Mouse (Mus musculus) embryonic stem cell, embryonic (primary cell): ENCODE data around the gene Reps1.

Source experiments
- CTCF ChIA-PET, 4 experiments: fragments of 300-600 bp in 2 of 4; fragments of 350-600 bp in 2 of 4; sonication (Branson Sonifier 250); formaldehyde crosslinking; loops; one replicate each; lab custom pipeline; 2022; ENCODE audit warnings: inconsistent platforms in 2 of 4; lab: Charles Lee
- POLR2A ChIA-PET, 4 experiments: fragments of 300-600 bp in 2 of 4; fragments of 350-600 bp in 2 of 4; sonication (Branson Sonifier 250); formaldehyde crosslinking; loops; one replicate each; lab custom pipeline; 2022; ENCODE audit warnings: antibody characterized with exemption in 4 of 4, inconsistent platforms in 1 of 4; lab: Charles Lee

Reps1 gene

DNA sequence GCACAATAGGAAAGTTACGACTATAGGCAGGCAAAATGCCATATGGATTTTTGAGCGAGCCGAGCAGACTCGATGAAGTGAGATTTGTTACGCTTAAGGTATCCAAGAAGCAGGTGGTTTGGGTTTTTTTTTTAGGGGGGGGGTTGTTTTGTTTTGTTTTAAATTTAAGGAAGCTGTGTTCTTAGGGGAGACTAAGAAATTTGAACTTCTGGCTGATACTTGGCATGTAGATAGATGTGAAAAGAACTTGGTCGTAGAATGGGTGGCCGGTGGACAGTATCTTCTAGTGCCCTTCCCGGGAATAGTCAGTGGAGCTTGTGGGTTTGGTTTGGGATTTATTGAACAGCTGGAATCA, 707 bp downstream of the Reps1 start:
- CTCF ChIA-PET: interaction anchor here in 2 of 4 experiments (0.5 to 1.5 kb wide), 5 partner anchors 12 to 305 kb away, joined by 3 to 6 read pairs (median 3); no protein-coding TSS in a partner anchor
- POLR2A ChIA-PET: interaction anchor here (0.5 to 4.8 kb wide), 29 partner anchors 9 to 351 kb away, joined by 3 to 57 read pairs (median 5); partner anchors contain the start of genes Abracl (in 3 of the 4) and Cited2 (in 1 of the 4)

GRCm38 (mm10) chr10:18058681-18059338, 3.1 kb downstream of the Reps1 start:
- ChIA-PET CTCF (no interaction called here), POLR2A (interaction anchor here in 2 of 4 experiments (0.7 to 4.8 kb wide), 8 partner anchors 8 to 336 kb away, joined by 3 to 57 read pairs (median 3); partner anchors contain the start of gene Cited2 (in 1 of the 2))

- CTCF ChIA-PET: interaction anchor here in 2 of 4 experiments (0.6 to 0.8 kb wide), 2 partner anchors 22 to 1028 kb away, joined by 3 read pairs; no protein-coding TSS in a partner anchor
- POLR2A ChIA-PET: interaction anchor here in 1 of 4 experiments (1.0 kb wide), 1 partner anchor 18 kb away, joined by 3 read pairs; no protein-coding TSS in a partner anchor
Observed at GRCm38 (mm10) chr10:18059807-18060206, 4.1 kb downstream of the Reps1 start.

DNA sequence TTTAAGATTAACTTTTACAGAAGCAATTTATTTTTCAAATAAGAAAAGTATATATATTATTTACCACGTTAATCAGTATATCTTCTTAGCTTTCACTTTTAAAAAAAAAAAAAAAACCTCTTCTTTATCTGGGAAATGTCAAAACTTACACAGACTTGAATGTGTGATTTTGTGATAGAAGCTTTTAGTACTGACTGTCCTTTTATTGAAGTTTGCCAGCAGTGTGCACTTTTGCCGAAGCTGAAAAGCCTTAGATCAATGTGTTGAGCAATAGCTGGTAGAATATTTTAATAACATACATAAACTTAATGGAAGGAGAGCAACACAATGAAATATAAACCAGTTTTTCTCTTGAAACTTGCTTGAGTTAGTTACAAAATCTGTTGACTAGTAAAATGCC, 5.1 kb downstream of the Reps1 start:
- CTCF ChIA-PET: interaction anchor here in 1 of 4 experiments (0.8 kb wide), 1 partner anchor 21 kb away, joined by 3 read pairs; no protein-coding TSS in a partner anchor
- POLR2A ChIA-PET: interaction anchor here in 1 of 4 experiments (0.6 kb wide), 1 partner anchor 8 kb away, joined by 3 read pairs; no protein-coding TSS in a partner anchor

GRCm38 (mm10) chr10:18061533-18061932, 5.9 kb downstream of the Reps1 start:
- ChIA-PET CTCF (no interaction called here), POLR2A (interaction anchor here in 1 of 4 experiments (0.7 kb wide), 1 partner anchor 357 kb away, joined by 3 read pairs; no protein-coding TSS in a partner anchor)

GRCm38 (mm10) chr10:18064606-18065228, 9.1 kb downstream of the Reps1 start:
- ChIA-PET CTCF (interaction anchor here in 2 of 4 experiments (0.7 to 1.0 kb wide), 2 partner anchors 19 to 40 kb away, joined by 3 read pairs; no protein-coding TSS in a partner anchor), POLR2A (interaction anchor here in 3 of 4 experiments (0.6 to 7.5 kb wide), 6 partner anchors 8 to 237 kb away, joined by 3 to 57 read pairs (median 4); partner anchors contain the start of gene Reps1 (in 2 of the 3))

GRCm38 (mm10) chr10:18066031-18066439, 10.4 kb downstream of the Reps1 start:
- POLR2A ChIA-PET: interaction anchor here in 3 of 4 experiments (0.6 to 7.5 kb wide), 6 partner anchors 9 to 118 kb away, joined by 3 to 57 read pairs (median 4); partner anchors contain the start of genes Reps1 (in 2 of the 3) and Heca (in 1 of the 3)

GRCm38 (mm10) chr10:18067761-18068446, 12.2 kb downstream of the Reps1 start:
- ChIA-PET POLR2A (interaction anchor here in 3 of 4 experiments (0.7 to 7.5 kb wide), 8 partner anchors 9 to 287 kb away, joined by 3 to 57 read pairs (median 4); partner anchors contain the start of gene Reps1 (in 1 of the 3)), CTCF (interaction anchor here in 3 of 4 experiments (0.6 to 1.0 kb wide), 3 partner anchors 13 to 379 kb away, joined by 3 to 4 read pairs (median 4); partner anchors contain the start of gene Reps1 (in 1 of the 3))

More at GRCm38 (mm10) chr10:18066031-18066439, 10.4 kb downstream of the Reps1 start:
- CTCF ChIA-PET: no interaction called here

DNA sequence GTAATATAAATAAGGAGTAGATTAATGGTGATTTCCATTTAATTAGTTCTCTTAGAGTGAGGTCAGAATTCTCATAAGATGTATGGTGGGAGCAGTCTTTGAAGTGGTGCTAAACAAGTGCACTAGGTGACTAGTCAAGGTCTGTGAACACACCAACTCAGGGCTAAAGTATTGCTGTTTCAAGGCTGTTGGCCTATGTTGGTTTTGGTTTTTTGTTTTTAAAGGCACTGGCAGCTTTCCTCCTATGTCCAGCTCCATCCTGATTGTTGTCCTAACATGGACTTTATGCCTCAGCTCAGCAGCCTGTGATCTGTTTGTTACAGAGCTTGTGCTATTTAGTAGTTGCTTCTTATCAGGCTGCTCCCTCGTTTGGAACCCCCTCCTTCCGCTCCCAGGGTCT, 13.2 kb downstream of the Reps1 start:
- CTCF ChIA-PET: interaction anchor here in 1 of 4 experiments (0.6 kb wide), 1 partner anchor 148 kb away, joined by 3 read pairs; no protein-coding TSS in a partner anchor
- POLR2A ChIA-PET: interaction anchor here in 2 of 4 experiments (0.6 to 7.5 kb wide), 5 partner anchors 8 to 70 kb away, joined by 3 to 57 read pairs (median 9); partner anchors contain the start of gene Reps1 (in 1 of the 2)

GRCm38 (mm10) chr10:18069576-18069975, 13.9 kb downstream of the Reps1 start:
- ChIA-PET CTCF (no interaction called here), POLR2A (interaction anchor here in 2 of 4 experiments (0.6 to 7.5 kb wide), 4 partner anchors 13 to 69 kb away, joined by 3 to 57 read pairs (median 10); partner anchors contain the start of gene Reps1 (in 1 of the 2))

DNA sequence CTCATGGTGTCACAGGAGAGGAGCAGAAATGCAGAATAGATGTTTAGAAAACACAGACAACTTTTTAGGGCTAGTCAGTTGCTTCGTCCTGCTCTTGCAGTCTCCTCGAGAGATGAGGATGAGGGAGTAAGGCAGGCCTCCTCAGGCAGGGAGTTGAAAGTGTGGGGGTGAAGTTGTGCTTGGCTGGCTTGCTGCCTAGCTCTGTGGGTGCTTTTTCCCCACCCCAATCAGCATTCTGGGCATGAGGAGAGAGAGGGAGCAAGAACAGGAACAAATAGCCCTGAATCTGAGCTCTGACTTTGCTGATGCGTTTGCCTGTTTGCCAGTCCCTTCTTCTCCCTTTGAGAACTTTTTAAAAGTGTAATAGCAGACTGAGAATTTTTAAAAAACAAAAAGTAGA, 14.5 kb downstream of the Reps1 start:
- POLR2A ChIA-PET: interaction anchor here in 2 of 4 experiments (0.6 to 7.5 kb wide), 3 partner anchors 13 to 54 kb away, joined by 9 to 57 read pairs (median 10); partner anchors contain the start of gene Reps1 (in 1 of the 2)
- CTCF ChIA-PET: no interaction called here

- ChIA-PET CTCF (no interaction called here), POLR2A (interaction anchor here in 2 of 4 experiments (0.6 to 7.5 kb wide), 2 partner anchors 14 to 23 kb away, joined by 3 to 57 read pairs; partner anchors contain the start of gene Reps1 (in 1 of the 2))
Observed at GRCm38 (mm10) chr10:18070616-18071015, 15.0 kb downstream of the Reps1 start.

DNA sequence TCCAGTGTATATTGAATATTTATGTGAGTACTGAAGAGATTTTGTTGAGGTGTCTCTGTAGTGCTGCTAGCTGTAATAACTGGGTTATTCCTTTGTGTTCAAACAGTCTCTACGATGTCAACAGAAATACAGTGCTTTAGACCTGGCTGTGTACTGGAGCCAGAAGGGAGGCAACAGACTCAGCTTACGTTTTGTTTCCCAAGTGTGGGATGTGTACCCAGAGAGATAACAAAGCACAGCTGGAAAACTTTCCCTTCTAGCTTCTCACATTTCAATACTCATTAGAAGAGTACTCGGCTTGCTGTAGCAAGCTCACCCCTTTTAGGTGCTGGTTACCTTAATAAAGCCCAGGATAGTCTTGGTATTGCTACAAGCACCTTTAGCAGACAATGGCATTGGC, 17.2 kb downstream of the Reps1 start:
- CTCF ChIA-PET: interaction anchor here in 1 of 4 experiments (0.9 kb wide), 1 partner anchor 17 kb away, joined by 3 read pairs; the partner anchor contains the start of gene Reps1
- POLR2A ChIA-PET: interaction anchor here in 3 of 4 experiments (0.5 to 1.5 kb wide), 4 partner anchors 9 to 126 kb away, joined by 3 to 7 read pairs (median 4); no protein-coding TSS in a partner anchor

DNA sequence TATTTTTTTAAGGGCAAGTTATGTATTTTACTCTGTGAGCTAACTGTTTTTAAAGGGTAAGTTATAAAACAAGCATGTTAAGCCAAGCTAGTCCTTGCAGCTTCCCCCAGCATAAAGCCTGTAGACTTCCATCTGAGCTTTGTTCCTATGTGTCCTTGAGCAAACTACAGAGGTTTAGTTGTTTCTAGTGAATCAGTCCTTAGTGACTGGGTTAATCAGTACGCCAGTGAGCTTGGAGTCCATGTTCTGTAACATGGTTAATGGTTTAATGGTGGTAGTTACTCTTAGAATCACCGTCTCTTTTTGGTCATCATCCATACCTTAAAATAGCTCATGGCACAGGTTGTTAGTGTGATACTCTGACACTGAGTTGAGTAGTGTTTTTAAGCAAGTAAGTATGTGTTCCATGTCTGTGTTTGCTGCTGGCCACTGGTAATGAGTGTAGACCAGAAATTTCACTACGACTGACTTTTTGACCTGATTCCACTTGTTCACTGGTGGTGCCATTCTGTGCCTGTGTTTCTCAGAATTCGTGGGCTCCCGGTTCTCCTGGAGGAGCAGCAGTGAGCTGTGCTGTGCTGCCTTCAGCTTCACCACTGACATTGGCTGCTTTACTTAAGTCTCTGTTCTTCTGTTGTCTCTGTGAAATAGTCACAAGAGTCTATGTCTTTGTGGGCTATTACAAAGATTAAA, 18.9 kb downstream of the Reps1 start:
- ChIA-PET POLR2A (interaction anchor here in 2 of 4 experiments (0.6 to 1.2 kb wide), 4 partner anchors 9 to 18 kb away, joined by 3 to 4 read pairs (median 3); no protein-coding TSS in a partner anchor), CTCF (interaction anchor here in 1 of 4 experiments (0.6 kb wide), 1 partner anchor 32 kb away, joined by 3 read pairs; no protein-coding TSS in a partner anchor)

DNA sequence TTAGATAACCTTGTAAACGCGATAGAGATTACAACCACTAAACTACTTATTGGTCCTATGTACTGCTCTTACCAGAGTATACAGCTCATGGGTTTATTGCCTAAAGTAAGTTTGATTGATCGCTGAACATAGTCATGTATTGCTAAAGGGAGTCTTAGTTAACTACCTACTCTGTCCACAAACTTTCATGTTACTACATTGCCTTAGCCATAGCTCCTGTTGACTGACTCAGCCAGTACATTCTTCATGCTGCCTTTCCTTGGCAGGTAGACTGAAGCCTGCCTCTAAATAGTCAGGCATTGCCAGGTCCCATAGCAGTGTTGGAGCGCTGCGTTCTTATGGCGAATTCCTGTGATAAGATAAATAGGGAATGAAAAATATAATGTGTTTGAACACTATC, 20.2 kb downstream of the Reps1 start:
- ChIA-PET CTCF (no interaction called here), POLR2A (no interaction called here)

- CTCF ChIA-PET: interaction anchor here in 1 of 4 experiments (0.6 kb wide), 1 partner anchor 21 kb away, joined by 3 read pairs; no protein-coding TSS in a partner anchor
Observed at GRCm38 (mm10) chr10:18081536-18081935, 25.9 kb downstream of the Reps1 start.

More at GRCm38 (mm10) chr10:18081536-18081935, 25.9 kb downstream of the Reps1 start:
- POLR2A ChIA-PET: interaction anchor here in 2 of 4 experiments (0.7 to 1.7 kb wide), 9 partner anchors 9 to 668 kb away, joined by 3 to 7 read pairs (median 3); no protein-coding TSS in a partner anchor
